Mouse (Mus musculus) cerebellum, adult 11-12 months (tissue): ENCODE measurements at regions not wholly inside any gene's neighbourhood (a gene's known extent, or its start where the extent isn't known, plus 50 kb on each side); places are given as distances from the start of the nearest gene placed in this dataset.
A peak's percentile ranks its signal among the peaks of the same experiment; 100 is the strongest.

Experiments used
- DNase-seq: peaks from one replicate; pipeline ENCODE4 v3.0.0; 2022

DNA sequence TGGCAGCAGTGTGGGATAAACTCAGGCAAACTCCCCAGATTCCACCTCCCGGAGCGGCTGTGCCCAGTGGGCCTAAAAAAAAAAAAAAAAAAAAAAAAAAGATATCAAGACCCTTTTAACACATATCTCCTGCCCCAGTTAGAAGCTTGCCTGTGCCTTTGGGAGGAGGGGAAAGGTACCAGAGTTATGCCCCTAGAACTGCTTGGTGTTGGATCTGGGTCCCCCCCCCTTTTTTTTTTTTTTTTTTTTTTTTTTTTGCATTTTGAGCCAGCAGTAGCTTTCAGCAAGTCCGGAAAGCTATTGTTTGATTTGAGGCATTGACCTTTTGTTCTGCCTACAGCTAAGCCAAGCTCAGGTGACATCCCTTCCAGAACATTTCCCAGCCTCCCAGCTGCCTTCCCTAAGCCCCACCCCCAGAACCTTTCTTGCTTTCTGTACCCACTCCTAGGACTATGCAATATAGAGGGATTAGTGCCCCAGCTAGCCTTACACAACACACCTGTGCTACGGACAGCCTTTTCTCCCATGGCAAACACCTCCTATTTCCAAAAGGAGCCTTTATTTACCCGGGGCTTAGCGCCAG lies 252.1 kb upstream of the Prok2 start:
- DNase-seq = no peak

DNA sequence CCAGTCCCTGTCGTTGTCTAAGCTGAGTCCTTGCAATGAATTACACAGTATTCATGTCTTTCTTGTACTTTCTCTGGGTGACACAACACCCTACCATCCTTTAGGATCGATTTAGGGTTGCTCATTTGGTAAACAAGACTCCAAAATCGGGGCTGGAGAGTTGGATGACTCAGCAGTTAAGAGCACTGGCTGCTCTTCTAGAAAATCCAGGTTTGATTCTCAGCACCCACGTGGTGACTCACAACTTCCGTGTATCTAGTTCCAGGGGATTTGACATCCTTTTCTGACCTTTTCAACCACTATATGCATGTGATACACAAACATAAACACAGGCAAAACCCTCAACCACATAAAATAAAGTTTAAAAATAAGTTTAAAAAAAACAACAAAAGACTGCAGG lies 250.0 kb upstream of the Prok2 start:
- no peak for DNase-seq

DNA sequence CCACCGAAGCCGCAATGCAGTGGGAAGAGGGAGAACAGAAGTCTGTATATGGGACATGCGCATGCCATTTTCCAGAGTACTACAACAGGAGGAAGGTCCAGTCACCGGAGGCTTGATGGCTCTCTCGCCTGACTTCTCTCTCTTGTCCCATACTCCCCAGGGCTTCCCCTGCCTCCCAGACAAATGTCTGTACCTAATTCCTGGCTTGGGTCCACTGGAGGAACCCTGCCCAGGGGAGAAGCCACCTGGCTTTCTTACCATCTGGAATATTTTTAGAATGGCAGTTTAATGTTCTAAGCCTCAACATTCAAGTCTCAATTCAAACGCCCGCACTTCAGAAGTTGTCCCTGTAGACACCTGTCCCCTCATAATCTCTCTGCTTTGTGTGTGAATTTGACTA lies 249.3 kb upstream of the Prok2 start:
- peak; percentile 30 for DNase-seq

DNA sequence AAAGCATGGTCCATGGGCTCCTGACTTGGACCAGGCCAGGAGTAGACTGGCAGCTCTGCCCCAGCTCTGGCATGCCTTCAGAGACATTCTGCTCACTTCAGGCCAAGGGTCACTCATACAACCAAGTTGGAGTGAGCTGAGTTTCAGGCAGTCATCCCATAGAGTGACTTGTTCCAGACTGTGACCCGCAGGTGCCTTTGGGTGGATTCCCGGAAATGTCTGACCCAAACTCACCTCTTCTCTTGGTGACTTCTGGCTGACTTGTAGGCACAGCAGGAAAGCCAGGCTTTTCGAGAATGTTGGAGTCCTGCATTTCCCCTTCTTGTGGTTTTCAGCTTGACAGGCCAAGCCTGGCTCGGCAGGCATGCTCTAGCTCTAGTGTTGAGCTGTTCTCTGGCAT lies 248.3 kb upstream of the Prok2 start:
- peak; percentile 35 for DNase-seq

DNA sequence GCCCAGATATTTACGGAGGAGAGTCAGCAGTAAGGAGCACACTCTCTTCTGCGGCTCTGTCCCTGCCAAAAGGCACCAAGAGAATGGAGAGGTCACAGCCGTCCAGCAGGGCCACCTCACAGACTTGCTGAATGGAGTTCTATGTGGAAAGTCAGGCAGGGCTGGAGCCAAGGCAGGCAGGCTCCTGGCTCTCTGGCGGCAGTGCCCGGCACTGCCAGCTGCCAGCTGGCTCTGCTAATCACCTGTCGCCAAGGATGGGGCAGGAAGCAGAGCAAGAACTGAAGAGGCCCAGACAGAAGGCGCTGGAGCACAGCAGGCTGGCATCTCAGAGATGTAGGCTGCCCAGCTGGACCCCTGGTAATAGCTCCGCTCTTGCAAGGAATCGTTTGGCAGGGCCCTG lies 245.2 kb upstream of the Prok2 start:
- peak; percentile 92 for DNase-seq

DNA sequence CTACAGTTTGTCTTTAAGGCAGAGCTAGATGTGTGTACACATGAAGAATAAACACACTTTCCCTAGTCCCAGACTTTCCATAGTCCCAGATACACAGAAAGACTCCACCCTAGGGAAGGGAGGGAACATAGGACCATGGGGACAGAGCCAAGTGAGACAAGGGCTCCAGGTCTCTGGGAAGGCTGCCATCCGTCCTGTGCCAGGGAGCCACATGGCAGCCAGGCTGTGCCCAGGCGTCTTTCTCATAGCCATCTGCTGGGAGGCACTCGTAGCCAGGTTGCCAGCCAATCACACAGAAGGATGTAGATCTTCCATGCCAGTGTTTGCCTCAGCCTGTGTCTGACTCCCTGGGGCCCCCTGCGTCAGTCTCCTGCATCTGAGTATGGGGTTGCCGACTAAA lies 242.7 kb upstream of the Prok2 start:
- DNase-seq = peak; percentile 99

DNA sequence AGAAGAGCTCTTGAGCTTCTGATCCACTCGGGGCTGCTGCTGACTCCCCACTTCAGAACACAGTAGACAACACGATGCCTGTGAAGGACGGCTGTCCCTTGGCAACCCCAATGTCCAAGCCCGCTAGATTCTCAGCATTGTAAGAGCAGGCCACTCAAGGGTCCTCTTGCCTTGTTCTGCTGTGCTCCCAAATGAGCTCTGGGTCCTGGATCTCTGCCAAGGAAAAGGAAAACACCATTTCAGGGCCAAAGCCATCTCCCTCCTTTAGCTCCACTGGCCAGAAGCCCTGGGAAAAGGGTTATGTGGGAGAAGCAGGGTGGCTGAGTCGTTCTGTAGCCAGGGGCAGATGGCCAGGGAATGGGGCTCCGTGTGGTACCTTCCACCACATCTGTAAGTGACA lies 241.3 kb upstream of the Prok2 start:
- DNase-seq = peak; percentile 54

DNA sequence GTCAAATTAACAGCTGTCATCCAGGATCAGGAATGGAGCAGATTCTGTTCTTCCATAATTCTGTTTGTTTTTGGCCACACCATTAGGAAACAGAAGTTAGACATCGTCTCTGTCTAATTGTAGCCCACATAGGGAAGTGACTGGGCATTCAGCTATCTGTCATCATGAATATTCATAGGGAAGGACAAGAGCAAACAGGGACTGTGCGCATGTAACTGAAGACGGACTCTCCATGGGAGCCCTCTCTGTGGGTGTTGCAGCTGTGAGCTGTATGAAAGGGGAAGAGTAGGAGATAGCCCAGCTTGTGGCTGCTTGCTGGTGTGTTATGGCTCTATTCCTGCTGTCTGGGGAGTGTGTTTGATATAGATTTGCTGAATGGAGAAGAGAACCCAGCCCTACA lies 238.3 kb upstream of the Prok2 start:
- DNase-seq = no peak

DNA sequence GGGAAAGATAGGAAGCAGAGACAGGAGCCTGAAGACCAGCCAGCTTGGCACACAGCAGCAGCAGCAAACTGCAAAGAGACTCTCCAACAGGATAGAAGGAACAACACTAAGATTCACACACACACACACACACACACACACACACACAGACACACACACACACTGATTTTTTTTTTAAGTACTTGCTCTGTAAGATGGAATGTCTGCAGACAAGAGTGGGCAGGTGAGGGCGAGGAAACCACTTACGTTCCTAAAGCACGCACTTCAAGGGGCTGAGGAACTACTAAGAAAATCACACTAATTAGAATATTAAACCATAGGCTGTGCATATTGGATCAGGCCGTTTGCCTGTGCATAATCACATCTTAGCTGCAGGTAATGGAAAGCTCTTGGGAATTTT lies 237.8 kb upstream of the Prok2 start:
- no peak for DNase-seq

DNA sequence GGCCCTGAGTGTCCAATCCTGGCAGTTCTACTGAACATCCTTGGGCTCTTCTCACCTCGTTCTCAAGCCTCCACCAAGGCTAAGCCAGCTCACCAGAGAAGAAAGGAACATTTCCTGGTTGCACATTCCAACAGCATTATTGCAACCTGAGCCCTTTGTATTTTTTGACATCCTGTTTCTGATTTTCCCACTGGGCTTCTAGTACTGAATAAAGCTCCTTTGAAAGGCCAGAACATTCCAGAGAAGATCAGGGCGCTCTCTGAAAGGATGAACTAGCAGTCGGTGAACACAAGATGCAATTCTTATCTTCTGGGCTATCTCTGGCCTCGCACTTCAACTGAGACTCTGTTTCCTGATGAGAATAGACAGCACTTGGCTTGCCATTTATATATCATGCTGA lies 233.2 kb upstream of the Prok2 start:
- no peak for DNase-seq

DNA sequence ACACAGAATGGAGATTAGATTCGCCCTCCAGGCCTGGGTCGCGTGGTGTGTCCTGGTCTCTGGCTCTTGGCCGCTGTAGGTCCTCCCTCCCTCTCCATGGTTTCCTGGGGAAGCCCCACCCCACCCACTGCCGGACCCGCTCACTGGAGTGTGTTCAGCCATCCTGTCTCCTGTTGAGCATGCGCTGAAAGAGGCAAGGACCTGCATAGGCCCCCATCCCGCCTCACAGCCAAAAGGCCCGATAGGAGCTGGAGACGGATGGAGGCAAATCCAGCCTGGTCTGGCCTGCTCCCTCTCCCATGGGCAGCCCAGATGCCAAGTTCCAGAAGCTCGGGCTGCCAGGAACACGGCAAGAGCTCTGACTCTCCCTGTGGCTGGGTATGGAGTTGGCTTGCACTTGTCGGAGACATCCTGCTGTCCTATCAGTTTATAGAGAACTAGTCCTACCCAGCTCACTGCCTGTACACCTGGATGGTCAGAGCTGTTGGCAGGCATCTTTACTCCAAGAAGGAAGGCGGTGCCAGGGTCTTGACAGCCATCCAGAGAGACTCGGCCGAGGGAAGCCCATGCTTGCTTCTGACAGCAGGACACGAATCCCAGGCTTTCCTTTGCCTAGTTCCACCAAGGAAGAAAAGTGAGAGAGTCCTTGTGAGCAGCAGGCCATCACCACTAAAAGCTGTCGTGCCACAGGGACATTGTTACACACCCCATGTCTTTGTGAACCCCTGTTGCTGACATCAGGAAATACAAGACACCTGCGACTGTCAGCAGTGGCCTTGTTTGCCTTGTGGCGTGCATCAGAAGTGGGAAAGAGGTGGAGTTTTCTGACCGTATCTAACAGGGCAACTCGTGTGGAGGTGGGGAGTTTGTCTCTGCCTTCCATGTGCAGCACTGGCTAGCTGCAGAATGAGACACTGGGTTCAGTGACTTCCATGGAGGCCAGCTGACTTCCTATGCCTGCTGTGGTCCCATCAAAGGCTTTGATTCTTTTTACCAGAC lies 228.9 kb upstream of the Prok2 start:
- DNase-seq = no peak

DNA sequence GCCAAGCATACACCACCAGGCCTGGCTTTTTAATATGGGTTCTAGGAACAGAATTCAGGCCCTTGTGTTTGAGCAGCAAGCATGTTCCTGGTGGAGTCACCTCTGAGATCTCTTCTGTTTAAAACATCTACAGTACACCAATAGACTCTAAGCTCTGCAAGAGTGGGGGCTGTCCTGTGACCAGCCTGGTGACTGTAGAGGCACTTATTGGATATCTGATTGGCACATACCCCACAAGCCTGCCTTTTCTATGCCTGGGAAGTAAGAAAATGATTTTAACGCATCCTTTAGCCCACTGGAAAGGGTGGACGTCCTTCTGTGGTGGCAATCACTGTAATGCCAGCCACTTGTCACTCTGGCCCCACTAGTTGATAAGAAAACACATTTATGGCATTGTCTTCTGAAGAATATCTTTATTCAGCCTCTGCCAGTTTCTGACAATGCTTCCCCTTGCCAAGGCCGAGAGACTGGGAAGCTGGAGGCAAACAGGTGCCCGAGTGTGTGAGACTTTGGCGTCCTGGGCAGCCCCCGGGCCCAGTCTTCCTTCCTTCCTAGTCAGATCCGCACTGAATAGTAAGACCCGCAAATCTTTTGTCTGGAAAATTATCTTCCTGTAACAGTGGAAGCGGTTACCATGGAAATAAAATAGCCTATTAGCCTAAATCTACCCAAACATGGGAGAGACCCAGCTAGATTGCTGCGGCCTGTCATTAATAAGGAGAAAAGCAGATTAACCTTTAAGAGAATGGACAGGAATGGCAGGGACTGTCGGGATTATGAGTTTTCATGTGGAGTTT lies 228.0 kb upstream of the Prok2 start:
- DNase-seq = no peak

DNA sequence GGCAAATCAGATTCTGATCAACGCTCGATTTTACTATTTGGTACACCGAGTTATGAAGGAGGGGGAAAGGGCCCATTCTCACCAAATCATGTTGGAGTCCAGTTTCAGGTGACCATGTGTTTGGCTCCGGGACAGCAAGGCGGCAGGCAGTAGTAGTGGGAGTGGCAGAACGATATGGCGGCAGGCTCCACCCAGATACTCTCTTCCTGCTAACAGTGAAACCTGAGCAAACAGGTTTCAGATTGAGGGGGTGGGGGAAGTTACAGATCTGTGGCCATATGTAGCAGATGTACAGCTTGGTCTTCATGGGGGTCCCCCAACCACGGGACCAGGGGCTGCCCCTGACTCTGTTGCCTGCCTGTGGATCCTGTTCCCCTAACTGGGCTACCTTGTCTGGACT lies 224.6 kb upstream of the Prok2 start:
- no peak for DNase-seq

DNA sequence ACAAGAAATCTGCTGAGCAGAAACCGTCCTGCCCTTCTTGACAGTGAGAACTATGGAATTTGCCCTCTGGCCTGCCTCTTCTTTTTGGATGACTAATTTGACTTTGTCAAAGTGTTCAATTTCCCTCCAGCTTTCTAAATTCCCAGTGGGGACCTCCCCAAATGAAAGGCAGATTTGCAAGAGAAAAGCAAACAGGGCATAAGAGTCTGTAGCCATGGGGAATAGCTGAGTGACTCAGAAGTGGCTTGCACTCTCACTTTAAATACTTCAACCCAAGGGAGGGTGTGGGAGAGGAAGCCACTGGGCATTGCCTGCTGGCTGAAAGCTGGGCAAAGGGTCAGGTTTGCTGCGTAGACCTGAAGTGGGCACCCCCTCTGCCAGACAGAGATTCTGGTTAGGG lies 220.7 kb upstream of the Prok2 start:
- no peak for DNase-seq

DNA sequence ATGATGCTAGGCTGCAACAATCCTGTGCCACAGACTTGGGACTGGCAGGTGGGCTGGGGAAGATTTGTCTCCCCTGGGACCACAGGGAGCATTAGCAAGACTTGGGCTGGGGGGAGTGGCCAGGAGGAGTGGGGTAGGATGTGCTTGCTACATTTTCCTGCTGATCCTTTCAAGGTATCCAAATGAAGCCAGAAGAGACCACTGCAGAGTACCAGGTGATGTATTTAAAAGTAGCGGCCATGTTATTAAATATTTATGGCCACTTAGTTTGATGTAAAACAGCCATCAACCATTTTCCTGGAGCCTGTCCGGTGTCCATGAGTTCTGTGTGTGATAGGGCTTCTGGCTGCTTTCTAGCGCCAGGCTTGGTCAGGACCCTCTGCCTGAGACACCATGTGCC lies 220.3 kb upstream of the Prok2 start:
- no peak for DNase-seq

DNA sequence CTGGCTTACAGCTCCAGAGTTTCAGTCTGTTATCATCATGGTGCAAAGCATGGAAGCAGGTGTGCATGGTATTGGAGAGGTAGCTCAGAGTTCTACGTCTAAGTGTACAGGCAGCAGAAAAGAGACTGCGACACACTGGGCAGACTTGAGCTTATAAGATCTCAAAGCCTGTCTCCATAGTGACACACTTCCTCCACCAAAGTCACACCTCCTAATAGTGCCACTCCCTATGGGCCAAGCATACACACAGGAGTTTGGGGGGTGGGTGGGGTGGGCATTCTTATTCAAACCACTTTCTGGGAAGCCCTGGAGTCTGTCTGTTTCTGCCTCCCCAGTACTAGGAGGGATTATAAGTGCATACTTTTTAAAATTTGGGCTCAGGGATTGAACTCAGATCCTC lies 219.5 kb upstream of the Prok2 start:
- DNase-seq = no peak

DNA sequence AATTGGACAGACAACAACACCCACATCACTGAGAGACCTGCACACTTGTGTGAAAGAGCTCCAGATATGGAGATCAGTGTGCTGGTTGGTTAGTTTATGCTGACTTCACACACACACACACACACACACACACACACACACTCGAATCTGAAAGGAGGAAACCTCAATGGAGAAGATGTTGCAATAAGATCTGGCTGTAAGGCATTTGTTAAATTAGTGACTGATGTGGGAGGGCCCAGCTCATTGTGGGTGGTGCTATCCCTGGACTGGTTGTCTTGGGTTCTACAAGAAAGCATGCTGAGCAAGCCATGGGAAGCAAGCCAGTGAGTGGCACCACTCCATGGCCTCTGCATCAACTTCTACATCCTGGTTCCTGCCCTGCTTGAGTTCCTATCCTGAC lies 216.8 kb upstream of the Prok2 start:
- DNase-seq = no peak

DNA sequence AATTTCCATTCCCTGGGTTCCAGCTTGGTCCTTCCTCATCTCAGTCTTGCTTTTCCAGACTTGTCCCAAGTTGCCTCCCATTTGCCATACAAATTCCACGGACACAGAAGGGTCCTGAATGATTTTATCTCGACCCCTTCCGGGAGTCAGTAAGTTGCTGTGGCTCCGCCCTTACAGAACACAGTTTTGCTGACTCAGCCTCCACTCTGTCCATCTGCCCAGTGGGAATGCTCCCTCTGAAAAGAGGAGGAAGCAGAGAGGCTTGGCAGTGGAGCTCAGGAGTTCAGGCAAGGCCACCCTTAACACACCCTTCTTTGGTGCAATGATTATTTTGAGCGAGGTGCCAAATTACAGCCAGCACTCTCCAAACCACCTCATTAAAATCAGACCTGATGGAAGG lies 213.9 kb upstream of the Prok2 start:
- no peak for DNase-seq

DNA sequence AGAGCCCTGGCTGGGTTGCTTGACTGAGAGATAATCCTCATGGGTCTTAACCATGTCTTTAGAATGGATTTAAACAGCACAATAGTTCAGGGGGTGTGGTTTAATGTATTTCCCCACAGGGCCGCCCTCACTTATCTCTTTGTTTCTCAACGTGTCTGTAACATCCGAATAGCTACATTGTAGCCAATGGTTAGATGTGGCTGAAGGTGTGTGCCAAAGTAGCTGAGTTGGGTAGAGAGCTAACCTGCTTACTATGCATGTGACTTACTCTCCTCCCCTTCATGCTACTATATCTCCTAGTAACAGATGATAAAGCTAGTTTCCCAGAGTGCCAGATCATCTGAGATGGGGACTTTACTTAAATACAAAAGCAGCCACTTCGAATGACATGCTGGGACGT lies 213.2 kb upstream of the Prok2 start:
- no peak for DNase-seq

DNA sequence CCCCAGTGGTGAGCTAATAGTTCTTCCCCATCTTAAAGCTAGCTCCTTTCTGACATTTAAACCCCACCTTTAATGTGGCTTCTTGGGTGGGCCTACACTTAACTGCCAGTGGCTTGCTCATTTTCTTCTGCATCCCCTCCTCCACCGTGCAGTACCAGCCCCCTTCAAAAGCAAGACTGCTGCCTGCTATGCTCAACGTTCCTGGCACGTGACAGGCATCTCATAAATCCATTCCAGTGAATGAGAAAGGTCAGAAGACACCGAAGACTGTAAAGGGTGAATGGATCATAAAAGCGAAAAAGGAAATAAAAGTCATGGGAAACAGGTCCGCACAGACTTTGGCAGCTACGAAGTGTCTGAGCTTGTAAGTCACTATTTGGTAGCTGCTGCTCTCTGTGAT lies 212.8 kb upstream of the Prok2 start:
- DNase-seq = no peak

DNA sequence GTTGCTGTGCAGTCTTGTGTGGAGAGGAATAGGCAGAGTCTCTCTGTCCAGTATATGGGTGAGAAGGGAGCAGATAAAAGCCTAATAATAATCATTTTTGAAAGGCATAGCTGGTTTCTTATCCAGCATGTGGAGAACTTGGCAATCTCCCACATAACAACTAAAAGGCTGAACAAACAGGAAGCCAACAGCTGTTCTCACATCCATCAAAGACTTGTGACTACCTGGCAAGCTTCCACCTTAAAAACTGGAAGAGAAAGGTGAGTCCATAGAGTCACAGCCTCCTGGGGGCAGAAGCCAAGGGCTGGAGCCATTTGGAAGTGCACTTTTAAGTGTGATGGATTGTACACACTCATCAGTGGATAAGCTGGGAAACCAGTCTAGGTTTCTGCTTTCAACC lies 210.5 kb upstream of the Prok2 start:
- no peak for DNase-seq

DNA sequence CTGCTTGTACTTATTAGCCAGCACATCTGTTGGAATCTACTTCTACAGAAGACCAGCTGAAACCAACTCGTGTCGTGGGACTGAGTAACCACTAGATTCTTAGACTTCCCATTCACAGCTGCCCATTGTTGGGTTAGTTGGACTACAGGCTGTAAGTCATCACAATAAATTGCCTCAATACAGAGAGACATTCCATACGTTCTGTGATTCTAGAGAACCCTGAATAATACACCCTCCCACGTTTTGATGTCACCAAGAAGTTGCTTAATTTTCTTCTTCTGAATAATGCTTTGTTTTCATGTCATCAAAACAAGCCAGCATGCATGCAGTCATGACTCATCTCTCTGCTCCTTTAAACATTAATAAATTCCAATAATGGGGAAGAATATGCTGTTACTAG lies 209.2 kb upstream of the Prok2 start:
- no peak for DNase-seq

DNA sequence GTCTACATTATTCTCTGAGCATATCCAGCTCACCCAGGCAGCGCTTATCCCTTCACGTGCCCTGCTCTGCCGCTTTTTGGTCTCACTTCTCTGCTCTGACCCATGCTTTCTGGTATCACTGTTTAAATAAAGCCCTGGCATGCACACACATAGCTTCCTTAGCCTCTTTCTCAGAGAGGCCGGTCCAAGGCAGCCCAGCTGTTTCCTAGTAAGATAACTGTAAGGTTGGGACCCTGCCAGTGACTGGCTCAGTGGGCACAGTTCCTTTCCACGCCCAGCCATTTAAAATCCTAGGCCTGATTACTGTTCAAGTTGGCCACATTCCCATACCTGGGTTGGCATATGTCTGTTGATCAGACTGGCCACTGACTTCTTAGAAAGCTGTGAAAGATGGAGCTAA lies 208.2 kb upstream of the Prok2 start:
- no peak for DNase-seq

DNA sequence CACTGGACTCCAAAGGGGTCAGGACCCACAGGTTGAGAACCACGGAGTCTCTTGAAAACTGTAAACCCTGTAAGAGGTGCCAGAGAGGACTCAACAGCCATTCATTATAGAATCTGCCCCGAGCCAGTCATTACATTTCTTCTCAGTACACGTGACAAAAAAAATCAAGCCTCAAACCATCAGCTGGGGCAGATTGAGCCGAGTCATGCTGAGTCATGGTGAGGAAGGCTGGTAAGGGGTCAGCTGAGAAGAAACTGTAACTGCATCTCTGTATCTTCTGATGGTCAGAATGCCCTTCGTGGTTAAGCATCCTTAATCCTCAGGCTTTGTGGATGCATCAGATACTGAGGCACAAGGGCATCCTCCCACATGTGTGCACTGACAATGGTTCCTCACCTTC lies 207.2 kb upstream of the Prok2 start:
- DNase-seq = no peak
